Mouse (Mus musculus) hindbrain, embryonic 15.5 days (tissue): Measurements from ENCODE around the gene Scd1. TPM values are rescaled to one million over a fixed set of nuclear protein-coding genes. Genes with fewer than 3 reads are reported as not detected.

Experiments
- polyA plus RNA-seq: library from polyadenylated mRNA; unstranded; fragments of >200 nt; fragmentation: Nextera tagmentation; extraction: Ambion mirVana; gene quantifications from 2 replicates; pipeline ENCODE4 v1.2.1, GENCODE M21; 2015

Scd1 gene
- polyA plus RNA-seq, 1 experiment from 2014 or later = 9.1 TPM

Other genes with a start within 250 kb of the Scd1 start
- gene Pkd2l1, start 215.4 kb downstream of the Scd1 start, polyA plus RNA-seq = 0.29 and 0.67 TPM in 2 replicates
- 5.0 and 6.7 TPM in 2 replicates for gene Scd3, start 204.6 kb downstream of the Scd1 start, polyA plus RNA-seq
- gene Scd2, start 114.2 kb downstream of the Scd1 start, polyA plus RNA-seq = 288 and 295 TPM in 2 replicates
- 0.10 and 0.12 TPM in 2 replicates for gene Scd4, start 74.8 kb downstream of the Scd1 start, polyA plus RNA-seq
- gene Wnt8b, start 85.6 kb upstream of the Scd1 start, polyA plus RNA-seq = 0.04 TPM in 1 of 2 replicates, not detected in the other
- gene Sec31b, start 138.0 kb upstream of the Scd1 start, polyA plus RNA-seq = 0.20 and 0.38 TPM in 2 replicates
- not detected in 2 replicates for gene Gm20538, start 145.0 kb upstream of the Scd1 start, polyA plus RNA-seq
- 674 and 705 TPM in 2 replicates for gene Ndufb8, start 147.6 kb upstream of the Scd1 start, polyA plus RNA-seq
- gene Hif1an, start 155.0 kb upstream of the Scd1 start, polyA plus RNA-seq = 23.6 and 24.8 TPM in 2 replicates